In the genomic region with DNA sequence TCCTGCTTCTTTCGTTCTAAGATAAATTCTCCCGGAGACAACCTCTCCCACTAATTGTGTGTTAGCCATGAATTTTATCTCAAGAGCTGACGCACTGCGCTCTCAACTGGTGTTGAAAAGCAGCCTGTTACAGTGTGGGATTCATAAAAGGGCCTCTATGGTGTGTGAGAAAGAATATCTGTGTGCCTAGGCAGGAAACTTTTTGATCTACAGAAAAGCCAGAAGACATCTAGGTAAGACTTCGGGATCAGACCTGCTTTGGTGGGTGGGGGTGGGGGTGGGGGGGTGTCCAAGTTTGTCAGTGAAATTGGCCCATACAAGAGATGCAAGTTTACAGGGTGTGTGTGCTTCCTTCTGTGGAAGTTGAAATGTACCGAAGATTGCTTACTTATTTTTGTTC, we compare ENCODE assay signal across 8 mouse cellular contexts.
DNase-seq lines count a peak whose midpoint lies in the region; ATAC-seq lines count a peak whose summit lies in the region.

No protein-coding gene starts in this region.

- 0 out of 2 replicates have a peak, but pooled peaks cover 10% of the 10 kb centered on the region for H3K4me1 ChIP-seq in embryonic facial prominence, embryonic 14.5 days (ENCODE audit: control insufficient read depth, insufficient read depth, low read length)
- H3K4me1 ChIP-seq in liver, embryonic 12.5 days, result no peaks in the 10 kb centered on the region
- H3K4me1 ChIP-seq in stomach, embryonic 14.5 days (ENCODE audit: control insufficient read depth, insufficient read depth, low read length), result peaks cover 4% of the 10 kb centered on the region; the same call in 1 of the 2 replicates

- peak overlapping the region; percentile 52 for H3K4me2 ChIP-seq in embryonic facial prominence, embryonic 14.5 days (ENCODE audit: low read depth, low read length)
- no peak overlapping the region for H3K4me2 ChIP-seq in liver, embryonic 12.5 days
- H3K4me2 ChIP-seq in stomach, embryonic 14.5 days (replicated peaks; ENCODE audit: low read depth, low read length), result peak overlapping the region; percentile 44

- DNase-seq in left cerebral cortex, postnatal 25 days (ENCODE audit: low spot score in 2 of 2), result peak; percentile 18 to 39
- no peak for DNase-seq in left cerebral cortex, adult 8-10 months (ENCODE audit: low spot score in 2 of 2)
- peak; percentile 73 for DNase-seq in embryonic facial prominence, embryonic 14.5 days (ENCODE audit: low spot score)
- DNase-seq in heart, postnatal 4 days, result peak; percentile 45
- no peak for DNase-seq in B cell, adult 2 months
- no peak for DNase-seq in thymus, postnatal 14 days

- intact Hi-C loops in left cerebral cortex, postnatal 25 days (cut with DNase I), result loop anchor here (2.0 to 10.0 kb wide), 5 partner anchors 80 to 654 kb away; no protein-coding TSS in a partner anchor

- peak overlapping the region; percentile 92 for H3K27ac ChIP-seq in embryonic facial prominence, embryonic 14.5 days (replicated peaks; ENCODE audit: low read depth, low read length)
- H3K27ac ChIP-seq in liver, embryonic 12.5 days, result peak overlapping the region; percentile 58; the same call in 1 of the 2 replicates
- peak overlapping the region; percentile 98 for H3K27ac ChIP-seq in stomach, embryonic 14.5 days (ENCODE audit: low read length)

- H3K36me3 ChIP-seq in embryonic facial prominence, embryonic 14.5 days (ENCODE audit: control insufficient read depth, insufficient read depth, low read length), result no peaks in the 10 kb centered on the region
- no peaks in the 10 kb centered on the region for H3K36me3 ChIP-seq in liver, embryonic 12.5 days
- no peaks in the 10 kb centered on the region for H3K36me3 ChIP-seq in stomach, embryonic 14.5 days (ENCODE audit: control insufficient read depth, insufficient read depth, low read length)

- peak; percentile 81 for ATAC-seq in embryonic facial prominence, embryonic 14.5 days (ENCODE audit: low read depth)
- ATAC-seq in liver, embryonic 12.5 days, result no peak
- ATAC-seq in stomach, embryonic 14.5 days (ENCODE audit: insufficient number of reproducible peaks, insufficient read depth, low FRiP score, low read depth), result peak; percentile 80

- no peaks in the 10 kb centered on the region for H3K9me3 ChIP-seq in embryonic facial prominence, embryonic 14.5 days (ENCODE audit: control insufficient read depth, low read length)
- H3K9me3 ChIP-seq in liver, embryonic 12.5 days (replicated peaks), result no peaks in the 10 kb centered on the region
- no peaks in the 10 kb centered on the region for H3K9me3 ChIP-seq in stomach, embryonic 14.5 days (ENCODE audit: control insufficient read depth, low read depth, low read length)

- 20% methylated on average over 6 of the region's 6 CpGs for WGBS in embryonic facial prominence, embryonic 14.5 days
- WGBS in liver, embryonic 12.5 days (ENCODE audit: insufficient replicate concordance), result 65% methylated on average over 6 of the region's 6 CpGs
- WGBS in stomach, embryonic 14.5 days, result 12% methylated on average over 6 of the region's 6 CpGs

- H3K27me3 ChIP-seq in embryonic facial prominence, embryonic 14.5 days (replicated peaks; ENCODE audit: control insufficient read depth, insufficient read depth, low read length), result no peaks in the 10 kb centered on the region
- no peaks in the 10 kb centered on the region for H3K27me3 ChIP-seq in liver, embryonic 12.5 days (replicated peaks)
- no peaks in the 10 kb centered on the region for H3K27me3 ChIP-seq in stomach, embryonic 14.5 days (ENCODE audit: control insufficient read depth, insufficient read depth, low read length)

- H3K9ac ChIP-seq in embryonic facial prominence, embryonic 14.5 days (ENCODE audit: low read depth, low read length), result peak overlapping the region; percentile 63
- no peak overlapping the region for H3K9ac ChIP-seq in liver, embryonic 12.5 days
- H3K9ac ChIP-seq in stomach, embryonic 14.5 days (replicated peaks; ENCODE audit: low read depth, low read length), result peak overlapping the region; percentile 57

- H3K4me3 ChIP-seq in embryonic facial prominence, embryonic 14.5 days (ENCODE audit: low read depth, low read length), result peak overlapping the region; percentile 41
- no peak overlapping the region for H3K4me3 ChIP-seq in liver, embryonic 12.5 days
- peak overlapping the region; percentile 43 for H3K4me3 ChIP-seq in stomach, embryonic 14.5 days (ENCODE audit: low read depth, low read length)

Comparison
In these comparisons a context has a peak if more than half of its experiments do, and no peak if none do; other contexts are left out.
1. DNase-seq: peak in left cerebral cortex, postnatal 25 days (2 of 2), embryonic facial prominence, embryonic 14.5 days (single experiment) and heart, postnatal 4 days (single experiment); none in left cerebral cortex, adult 8-10 months (0 of 2), B cell, adult 2 months (0 of 2) and thymus, postnatal 14 days (single experiment).
2. Peak in every context shown above with its lines, with median percentiles within 50 percentile points of each other: H3K27ac ChIP-seq.